Comparison of ENCODE assay signal across 8 mouse cellular contexts in the genomic region with DNA sequence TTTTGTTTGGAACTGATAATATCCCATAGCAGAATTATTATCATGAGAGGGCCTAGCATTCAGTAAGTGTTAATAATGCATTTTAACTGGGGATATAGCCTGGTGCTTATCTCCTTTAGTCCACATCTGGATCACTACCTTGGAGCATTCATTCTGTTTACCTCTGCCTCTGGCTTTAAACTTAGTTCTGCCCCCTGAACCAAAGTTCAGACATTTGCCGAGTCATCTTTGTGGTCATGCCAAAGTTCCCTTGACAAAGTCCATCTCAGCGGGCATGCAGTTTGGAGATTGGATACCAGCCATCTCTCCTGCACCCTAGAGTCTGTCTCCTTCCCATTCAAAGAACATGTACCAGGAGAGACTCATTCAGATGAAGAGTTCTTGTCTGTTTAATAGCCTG. TPM values are rescaled to one million over a fixed set of nuclear protein-coding genes. Genes with fewer than 3 reads are reported as not detected.
DNase-seq lines count a peak whose midpoint lies in the region; ATAC-seq and TF ChIP-seq lines count a peak whose summit lies in the region.

No protein-coding gene starts in this region.

- H3K4me2 ChIP-seq in lung, postnatal 0 days (replicated peaks; ENCODE audit: low read depth, low read length), result peak overlapping the region; percentile 86; the same call in 1 of the 2 replicates
- peak overlapping the region; percentile 81 for H3K4me2 ChIP-seq in heart, embryonic 15.5 days
- H3K4me2 ChIP-seq in neural tube, embryonic 14.5 days (ENCODE audit: low read depth, low read length), result peak overlapping the region; percentile 68

- no peaks in the 10 kb centered on the region for H3K36me3 ChIP-seq in lung, postnatal 0 days (ENCODE audit: insufficient read depth, low read length)
- H3K36me3 ChIP-seq in heart, embryonic 15.5 days, result no peaks in the 10 kb centered on the region
- no peaks in the 10 kb centered on the region for H3K36me3 ChIP-seq in limb, embryonic 10.5 days
- H3K36me3 ChIP-seq in neural tube, embryonic 14.5 days (ENCODE audit: control insufficient read depth, insufficient read depth, low read length), result no peaks in the 10 kb centered on the region

- no peaks in the 10 kb centered on the region for H3K4me1 ChIP-seq in lung, postnatal 0 days (ENCODE audit: insufficient read depth, low read depth, low read length)
- H3K4me1 ChIP-seq in heart, embryonic 15.5 days (replicated peaks), result peaks cover 17% of the 10 kb centered on the region
- H3K4me1 ChIP-seq in limb, embryonic 10.5 days, result peaks cover 11% of the 10 kb centered on the region
- no peaks in the 10 kb centered on the region for H3K4me1 ChIP-seq in neural tube, embryonic 14.5 days (ENCODE audit: control insufficient read depth, insufficient read depth, low read length)

- H3K9me3 ChIP-seq in lung, postnatal 0 days (ENCODE audit: low read length), result no peaks in the 10 kb centered on the region
- H3K9me3 ChIP-seq in heart, embryonic 15.5 days (replicated peaks), result no peaks in the 10 kb centered on the region
- no peaks in the 10 kb centered on the region for H3K9me3 ChIP-seq in limb, embryonic 10.5 days (replicated peaks)
- H3K9me3 ChIP-seq in neural tube, embryonic 14.5 days (ENCODE audit: control insufficient read depth, low read length), result no peaks in the 10 kb centered on the region

- no peak for TF ChIP-seq EP300 in lung, postnatal 0 days (IDR thresholded peaks at IDR 0.05)

- no peak for ATAC-seq in lung, postnatal 0 days
- ATAC-seq in heart, embryonic 15.5 days (replicated peaks; ENCODE audit: insufficient number of reproducible peaks, insufficient read depth, low FRiP score, low read depth), result no peak
- ATAC-seq in neural tube, embryonic 14.5 days (ENCODE audit: low read depth), result no peak

- H3K27ac ChIP-seq in lung, postnatal 0 days (ENCODE audit: low read length), result no peak overlapping the region
- H3K27ac ChIP-seq in heart, embryonic 15.5 days, result no peak overlapping the region
- no peak overlapping the region for H3K27ac ChIP-seq in limb, embryonic 10.5 days
- H3K27ac ChIP-seq in neural tube, embryonic 14.5 days (ENCODE audit: low read depth, low read length), result no peak overlapping the region

- no peak overlapping the region; the same call in 1 of the 2 replicates for H3K4me3 ChIP-seq in lung, postnatal 0 days (ENCODE audit: low read depth, low read length)
- H3K4me3 ChIP-seq in heart, embryonic 15.5 days, result peak overlapping the region; percentile 66
- H3K4me3 ChIP-seq in limb, embryonic 10.5 days, result peak overlapping the region; percentile 61; the same call in 1 of the 2 replicates
- peak overlapping the region; percentile 38; the same call in 1 of the 2 replicates for H3K4me3 ChIP-seq in neural tube, embryonic 14.5 days (ENCODE audit: low read depth, low read length)

- no peak for DNase-seq in lung, postnatal 0 days (ENCODE audit: low spot score)
- no peak for DNase-seq in lung, postnatal 36 days
- no peak for DNase-seq in limb, embryonic 10.5 days (ENCODE audit: low spot score)
- no peak for DNase-seq in cerebellum, adult 11-12 months
- no peak for DNase-seq in spleen, postnatal 10 days (ENCODE audit: low spot score in 2 of 2)
- no peak for DNase-seq in right cerebral cortex, postnatal 36 days (ENCODE audit: low spot score in 2 of 2)

- no peak for TF ChIP-seq CTCF in lung, postnatal 0 days (IDR thresholded peaks at IDR 0.05)

- WGBS in lung, postnatal 0 days, result 83% methylated on average over 2 of the region's 2 CpGs
- WGBS in heart, embryonic 15.5 days, result 66% methylated on average over 2 of the region's 2 CpGs
- 81% methylated on average over 2 of the region's 2 CpGs for WGBS in limb, embryonic 10.5 days
- WGBS in neural tube, embryonic 14.5 days, result 89% methylated on average over 2 of the region's 2 CpGs

- no peak overlapping the region for H3K9ac ChIP-seq in lung, postnatal 0 days (replicated peaks; ENCODE audit: low read depth)
- H3K9ac ChIP-seq in heart, embryonic 15.5 days, result no peak overlapping the region
- no peak overlapping the region for H3K9ac ChIP-seq in neural tube, embryonic 14.5 days (replicated peaks; ENCODE audit: low read depth, low read length)

- no peaks in the 10 kb centered on the region for H3K27me3 ChIP-seq in lung, postnatal 0 days (replicated peaks; ENCODE audit: insufficient read depth, low read length)
- no peaks in the 10 kb centered on the region for H3K27me3 ChIP-seq in heart, embryonic 15.5 days
- H3K27me3 ChIP-seq in limb, embryonic 10.5 days (ENCODE audit: low read depth, poor library complexity, severe bottlenecking), result 0 out of 2 replicates have a peak, but pooled peaks cover 4% of the 10 kb centered on the region
- no peaks in the 10 kb centered on the region for H3K27me3 ChIP-seq in neural tube, embryonic 14.5 days (ENCODE audit: control insufficient read depth, insufficient read depth, low read length)

RNA-seq across cellular contexts. Expression of a gene that starts 0.9 kb away (rescaled TPM):
- polyA plus RNA-seq in lung, postnatal 0 days (2015; fragmentation: Nextera tagmentation; extraction: Ambion mirVana), result 46.2 and 48.6 TPM in 2 replicates
- polyA plus RNA-seq in heart, embryonic 15.5 days (2015; fragmentation: Nextera tagmentation; extraction: Ambion mirVana), result 56.4 TPM in 2 replicates
- 15.4 and 17.7 TPM in 2 replicates for polyA plus RNA-seq in limb, embryonic 10.5 days (2016; fragmentation: Nextera tagmentation; extraction: Ambion mirVana)
- 21.1 and 22.7 TPM in 2 replicates for polyA plus RNA-seq in neural tube, embryonic 14.5 days (2014; fragmentation: Nextera tagmentation; extraction: Ambion mirVana)

RNA-seq across cellular contexts. Expression of a gene that starts 49.4 kb away (rescaled TPM):
- polyA plus RNA-seq in lung, postnatal 0 days (2015; fragmentation: Nextera tagmentation; extraction: Ambion mirVana), result not detected in 2 replicates
- not detected in 2 replicates for polyA plus RNA-seq in heart, embryonic 15.5 days (2015; fragmentation: Nextera tagmentation; extraction: Ambion mirVana)
- not detected in 2 replicates for polyA plus RNA-seq in limb, embryonic 10.5 days (2016; fragmentation: Nextera tagmentation; extraction: Ambion mirVana)
- polyA plus RNA-seq in neural tube, embryonic 14.5 days (2014; fragmentation: Nextera tagmentation; extraction: Ambion mirVana), result not detected in 2 replicates

RNA-seq across cellular contexts. Expression of a gene that starts 49.4 kb away (rescaled TPM):
- polyA plus RNA-seq in lung, postnatal 0 days (2015; fragmentation: Nextera tagmentation; extraction: Ambion mirVana), result not detected in 2 replicates
- polyA plus RNA-seq in heart, embryonic 15.5 days (2015; fragmentation: Nextera tagmentation; extraction: Ambion mirVana), result 0.05 and 0.10 TPM in 2 replicates
- not detected in 2 replicates for polyA plus RNA-seq in limb, embryonic 10.5 days (2016; fragmentation: Nextera tagmentation; extraction: Ambion mirVana)
- 0.08 TPM in 1 of 2 replicates, not detected in the other for polyA plus RNA-seq in neural tube, embryonic 14.5 days (2014; fragmentation: Nextera tagmentation; extraction: Ambion mirVana)
